15 mouse cellular contexts compared by ENCODE assay signal in the genomic region with DNA sequence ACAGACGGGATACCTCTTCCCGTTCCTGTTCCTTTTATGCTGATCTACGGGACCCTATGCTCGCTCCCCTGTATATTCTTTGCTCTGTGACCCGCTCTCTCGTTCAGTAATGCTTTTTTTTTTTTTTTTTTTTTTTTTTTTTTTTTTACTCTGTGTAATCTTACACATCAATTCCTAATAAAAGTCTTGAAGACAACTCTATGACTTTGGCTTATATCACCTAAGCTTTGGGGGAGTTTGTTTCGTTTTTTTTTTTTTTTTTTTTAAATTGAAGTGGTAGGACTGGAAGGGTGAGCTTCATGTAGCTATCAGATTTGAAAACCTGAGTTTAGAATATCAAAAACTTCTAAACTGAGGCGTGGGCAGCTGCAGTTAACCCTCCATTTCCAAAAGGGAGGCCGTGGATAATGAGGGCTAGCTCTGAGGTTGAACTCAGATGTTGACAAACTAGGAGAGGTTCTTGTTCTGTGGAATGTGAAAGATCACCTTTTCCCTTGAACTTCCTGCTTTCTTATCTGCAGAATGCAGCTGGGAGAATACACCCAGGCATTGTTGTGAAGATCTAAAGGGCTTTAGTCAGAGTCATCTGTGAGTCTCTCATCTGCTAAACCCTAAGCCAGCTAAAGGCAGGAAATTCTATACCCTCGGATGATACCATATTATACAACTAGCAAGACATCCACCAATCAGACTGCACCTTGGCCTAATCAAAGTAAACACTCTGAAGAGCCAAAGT. TPM values are rescaled to one million over a fixed set of nuclear protein-coding genes. Genes with fewer than 3 reads are reported as not detected.
DNase-seq lines count a peak whose midpoint lies in the region; ATAC-seq and TF ChIP-seq lines count a peak whose summit lies in the region.
"Had no signal": no experiment of that assay in that cellular context is flagged by ENCODE, and none has a peak within 500 bp of the region (broad histone marks: within the 10 kb centered on the region; RNA-seq: fewer than 3 reads in every experiment).

No protein-coding gene starts in this region.

- H3K4me2 ChIP-seq in liver, embryonic 11.5 days: no peak overlapping the region; the same call in none of the 2 replicates
- H3K4me2 ChIP-seq in liver, postnatal 0 days (ENCODE audit: low read depth, low read length): no peak overlapping the region
- H3K4me2 ChIP-seq: embryonic facial prominence, embryonic 13.5 days; hindbrain, embryonic 15.5 days; limb, embryonic 13.5 days; midbrain, embryonic 15.5 days had no signal

- no peak for DNase-seq in liver, embryonic 11.5 days (ENCODE audit: low spot score)
- DNase-seq in liver: no peak
- peak; percentile 98 for DNase-seq in MEL-GATA-1-ER (ENCODE audit: extremely low read depth, low read depth)
- no peak for DNase-seq in liver, postnatal 0 days
- DNase-seq in right cerebral cortex, postnatal 25 days: no peak
- no peak for DNase-seq in layer of hippocampus, adult 9-11 months
- DNase-seq: adrenal gland, postnatal 36 days; cerebellum, postnatal 36 days; lung, postnatal 36 days; spleen, adult 18-20 months had no signal

- peak overlapping the region; percentile 71 for H3K27ac ChIP-seq in liver, embryonic 11.5 days (ENCODE audit: low read depth, low read length)
- H3K27ac ChIP-seq in liver, postnatal 0 days (ENCODE audit: low read depth): no peak overlapping the region
- H3K27ac ChIP-seq: embryonic facial prominence, embryonic 13.5 days; hindbrain, embryonic 15.5 days; limb, embryonic 13.5 days; midbrain, embryonic 15.5 days had no signal

- H3K4me3 ChIP-seq in liver, embryonic 11.5 days (ENCODE audit: low read depth, low read length): no peak overlapping the region
- H3K4me3 ChIP-seq in liver, postnatal 0 days (ENCODE audit: low read depth, low read length): no peak overlapping the region
- H3K4me3 ChIP-seq: embryonic facial prominence, embryonic 13.5 days; hindbrain, embryonic 15.5 days; limb, embryonic 13.5 days; midbrain, embryonic 15.5 days had no signal

- ATAC-seq in liver, embryonic 11.5 days (replicated peaks; ENCODE audit: low FRiP score): peak; percentile 84
- peak; percentile 32 for ATAC-seq in CD4-positive, CD25-positive, alpha-beta regulatory T cell, adult 4 months
- ATAC-seq in liver, postnatal 0 days: peak; percentile 40
- ATAC-seq: midbrain, embryonic 15.5 days had no signal

- H3K4me1 ChIP-seq in liver, embryonic 11.5 days (replicated peaks; ENCODE audit: control insufficient read depth, insufficient read depth, low read length): peaks cover 12% of the 10 kb centered on the region
- H3K4me1 ChIP-seq in liver, postnatal 0 days (ENCODE audit: insufficient read depth): no peaks in the 10 kb centered on the region
- H3K4me1 ChIP-seq: embryonic facial prominence, embryonic 13.5 days; hindbrain, embryonic 15.5 days; limb, embryonic 13.5 days; midbrain, embryonic 15.5 days had no signal

- no peaks in the 10 kb centered on the region for H3K27me3 ChIP-seq in liver, embryonic 11.5 days (replicated peaks; ENCODE audit: control insufficient read depth, insufficient read depth, low read length)
- H3K27me3 ChIP-seq in liver, postnatal 0 days (ENCODE audit: insufficient read depth, low read length): no peaks in the 10 kb centered on the region
- H3K27me3 ChIP-seq: embryonic facial prominence, embryonic 13.5 days; hindbrain, embryonic 15.5 days; limb, embryonic 13.5 days; midbrain, embryonic 15.5 days had no signal

- 58% methylated on average over 10 of the region's 10 CpGs for WGBS in liver, embryonic 11.5 days
- 53% methylated on average over 10 of the region's 10 CpGs for WGBS in liver, postnatal 0 days (ENCODE audit: insufficient replicate concordance)

- no peak for TF ChIP-seq CTCF in liver, postnatal 0 days (IDR thresholded peaks at IDR 0.05; ENCODE audit: low read depth)

- H3K36me3 ChIP-seq in liver, embryonic 11.5 days (ENCODE audit: control insufficient read depth, insufficient read depth, low read length): no peaks in the 10 kb centered on the region
- no peaks in the 10 kb centered on the region for H3K36me3 ChIP-seq in liver, postnatal 0 days (replicated peaks; ENCODE audit: insufficient read depth, low read length)
- H3K36me3 ChIP-seq: embryonic facial prominence, embryonic 13.5 days; hindbrain, embryonic 15.5 days; limb, embryonic 13.5 days; midbrain, embryonic 15.5 days had no signal

- no peaks in the 10 kb centered on the region for H3K9me3 ChIP-seq in liver, embryonic 11.5 days (ENCODE audit: control insufficient read depth, low read length)
- H3K9me3 ChIP-seq in liver, postnatal 0 days (ENCODE audit: low read length): no peaks in the 10 kb centered on the region
- H3K9me3 ChIP-seq: embryonic facial prominence, embryonic 13.5 days; hindbrain, embryonic 15.5 days; limb, embryonic 13.5 days; midbrain, embryonic 15.5 days had no signal

- H3K9ac ChIP-seq in liver, embryonic 11.5 days (ENCODE audit: low read depth, low read length): no peak overlapping the region
- no peak overlapping the region for H3K9ac ChIP-seq in liver, postnatal 0 days (replicated peaks)
- H3K9ac ChIP-seq: embryonic facial prominence, embryonic 13.5 days; hindbrain, embryonic 15.5 days; limb, embryonic 13.5 days; midbrain, embryonic 15.5 days had no signal

- TF ChIP-seq EP300 in liver, postnatal 0 days (IDR thresholded peaks at IDR 0.05; ENCODE audit: low read depth): no peak

RNA-seq across cellular contexts. Expression of a gene that starts 3.1 kb away (rescaled TPM):
- polyA plus RNA-seq in liver, embryonic 11.5 days (2014; fragmentation: Nextera tagmentation; extraction: Ambion mirVana): 5.4 and 6.1 TPM in 2 replicates
- polyA plus RNA-seq in CD4-positive, CD25-positive, alpha-beta regulatory T cell, adult 4 months (2017; shearing (Covaris generic)): 10 to 100 TPM; 17.7 to 21.3 TPM
- 2.6 and 2.7 TPM in 2 replicates for polyA plus RNA-seq in liver, postnatal 0 days (2015; fragmentation: Nextera tagmentation; extraction: Ambion mirVana)

RNA-seq across cellular contexts. Expression of a gene that starts 17.9 kb away (rescaled TPM):
- polyA plus RNA-seq in liver, embryonic 11.5 days (2014; fragmentation: Nextera tagmentation; extraction: Ambion mirVana): 0.70 and 0.95 TPM in 2 replicates
- under 1 TPM in 1 of 2 experiments, not detected in 1; 0.94 TPM for polyA plus RNA-seq in CD4-positive, CD25-positive, alpha-beta regulatory T cell, adult 4 months (2017; shearing (Covaris generic))
- polyA plus RNA-seq in liver, postnatal 0 days (2015; fragmentation: Nextera tagmentation; extraction: Ambion mirVana): 2.0 and 2.4 TPM in 2 replicates

Comparison
In these comparisons a context has a peak if more than half of its experiments do, and no peak if none do; other contexts are left out.
1. ATAC-seq: peak in every context shown above with its lines; median percentile 84 in liver, embryonic 11.5 days; 40 in liver, postnatal 0 days; 32 in CD4-positive, CD25-positive, alpha-beta regulatory T cell, adult 4 months.